Mouse (Mus musculus) urinary bladder, postnatal 10 days (tissue): ENCODE data around the gene Cenps.
"Not testable (repeated sequence)": the region's sequence is repeated elsewhere in the genome, so short reads cannot be mapped to it uniquely, and the experiment has no call there.

Experiments used
- DNase-seq: peaks from one replicate; pipeline ENCODE4 v3.0.0; 2022; ENCODE audit warnings: low spot score

Gene Cenps

DNA sequence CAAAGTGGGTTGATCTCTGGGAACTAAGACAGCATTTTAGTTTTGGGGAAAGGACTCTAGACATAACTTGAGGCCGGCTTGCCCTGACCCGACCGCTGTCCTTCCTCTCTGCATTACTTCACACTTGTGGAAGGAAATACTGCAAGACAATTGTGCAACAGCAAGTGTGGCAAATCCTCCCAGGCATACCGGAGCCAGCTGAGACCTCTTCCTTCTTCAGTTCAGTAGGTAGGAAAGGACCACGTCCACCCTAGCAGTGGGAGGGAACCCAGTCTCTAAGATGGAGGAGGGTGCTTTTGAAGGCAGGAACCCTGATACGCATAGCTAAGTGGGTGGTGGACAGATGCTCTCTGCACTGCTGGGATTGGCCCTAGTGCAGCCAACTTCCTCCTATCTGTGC, 18.3 kb upstream of the Cenps start:
- DNase-seq, result no peak

DNA sequence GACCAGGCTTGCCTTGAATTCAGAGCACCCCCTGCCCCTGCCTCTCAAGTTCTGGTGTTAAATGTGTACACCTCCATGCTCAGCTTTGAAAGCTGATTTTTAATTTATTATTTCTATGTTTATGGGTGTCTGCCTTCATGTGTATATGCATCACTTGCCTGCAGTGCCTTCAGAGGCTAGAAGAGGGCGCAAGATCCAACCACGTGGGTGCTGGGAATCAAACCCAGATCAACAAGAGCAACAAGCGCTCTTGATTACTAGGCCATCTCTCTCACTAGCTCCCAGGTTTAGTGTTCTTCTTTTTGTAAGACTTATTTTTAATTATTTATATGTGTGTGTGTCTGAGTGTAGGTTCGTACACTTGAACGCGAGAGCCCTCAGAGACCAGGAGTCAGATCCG, 17.4 kb upstream of the Cenps start:
- no peak for DNase-seq

DNA sequence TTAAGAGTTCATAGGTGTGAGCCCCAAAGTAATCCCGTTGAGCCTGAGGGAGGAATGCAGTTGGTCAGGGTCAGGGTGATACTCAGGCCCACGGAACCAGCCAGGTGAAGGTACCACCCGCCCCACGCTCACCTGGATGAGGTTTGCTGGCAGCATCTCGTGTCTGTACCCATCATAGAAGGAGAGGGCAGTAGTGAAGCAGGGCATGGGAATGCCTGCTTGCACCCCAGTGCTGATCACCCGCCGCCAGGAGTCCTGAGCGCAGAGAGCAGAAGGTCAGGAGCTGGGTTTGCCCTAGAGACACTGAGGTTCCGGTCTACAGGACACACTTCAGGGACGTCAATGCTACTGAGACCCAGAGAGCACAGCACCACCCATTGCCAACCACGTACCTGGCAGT, 13.3 kb upstream of the Cenps start:
- DNase-seq, result no peak

DNA sequence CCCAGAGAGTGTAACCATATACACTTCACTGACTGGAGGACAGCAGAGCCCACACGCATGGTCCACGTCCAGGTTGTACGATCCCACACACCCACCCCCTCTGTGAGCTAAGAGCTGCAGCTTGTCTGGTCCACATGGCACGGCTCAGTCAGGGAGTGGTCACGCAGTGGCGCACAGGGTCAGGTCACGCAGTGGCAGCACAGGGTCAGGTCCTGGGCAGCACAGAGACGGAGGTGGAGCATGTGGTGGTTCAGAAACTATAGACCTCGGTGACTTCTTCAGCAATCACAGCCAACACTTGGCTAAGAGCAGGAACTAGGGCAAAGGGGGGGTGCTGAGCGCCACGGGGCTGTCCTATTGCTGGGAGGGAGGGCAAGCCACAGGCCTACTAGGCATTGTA, 12.8 kb upstream of the Cenps start:
- DNase-seq, result no peak

DNA sequence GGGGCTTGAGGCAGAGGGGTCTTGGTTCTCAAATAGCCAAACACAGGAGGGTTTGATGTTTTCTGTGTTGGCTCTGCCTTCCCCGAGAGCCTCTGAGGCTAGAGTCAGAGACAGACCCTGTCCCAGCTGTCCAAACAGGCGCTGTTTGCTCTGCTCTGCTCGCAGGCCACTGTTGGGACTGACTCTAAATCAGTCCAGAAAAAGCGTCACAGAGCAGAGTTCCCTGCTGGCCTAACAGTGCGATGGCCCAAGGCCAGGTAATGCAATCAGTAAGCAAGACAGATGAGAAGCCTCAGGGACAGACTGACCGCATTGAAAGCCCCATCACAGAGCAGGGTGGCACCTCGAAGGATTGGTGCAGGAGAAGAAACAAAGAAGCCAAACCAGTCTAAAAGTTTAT, 12.2 kb upstream of the Cenps start:
- no peak for DNase-seq

DNA sequence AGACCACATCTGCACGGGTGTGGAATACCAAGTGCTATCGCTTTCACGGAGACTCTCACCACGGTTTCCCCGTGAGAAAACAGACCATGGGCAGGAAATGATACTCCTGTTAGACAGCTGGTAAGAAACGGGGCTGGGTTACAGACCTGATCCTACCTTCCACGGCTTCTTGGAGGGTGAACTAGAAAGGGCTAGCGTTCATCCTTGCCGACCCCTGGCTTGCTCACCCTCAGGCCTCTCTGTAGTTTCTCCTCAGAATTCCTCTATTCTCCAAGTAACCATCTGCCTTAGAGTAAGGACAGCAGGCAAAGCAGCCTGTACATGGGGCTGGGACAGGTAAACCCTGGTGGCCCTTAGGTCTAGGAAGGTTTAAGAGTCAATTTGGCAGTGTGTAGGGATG, 11.8 kb upstream of the Cenps start:
- DNase-seq, result no peak

DNA sequence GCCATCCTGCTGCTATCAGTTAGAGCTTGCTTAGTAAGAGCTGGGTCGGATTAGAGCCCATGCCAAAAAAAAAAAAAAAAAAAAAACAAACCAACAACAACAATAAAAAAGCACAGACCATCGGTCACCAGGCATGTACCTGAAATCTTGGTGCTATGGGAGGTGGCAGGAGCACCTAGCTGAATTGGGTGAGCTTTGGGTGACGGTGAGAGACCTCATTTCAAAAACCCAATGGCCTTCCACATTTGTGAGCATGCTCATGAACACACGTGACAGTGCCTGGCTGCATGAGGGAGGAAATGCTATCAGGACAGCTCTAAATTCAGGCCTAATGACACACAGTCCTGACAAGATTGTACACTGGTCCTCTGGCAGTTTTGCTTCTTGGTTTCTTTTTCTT, 10.7 kb upstream of the Cenps start:
- DNase-seq, result no peak

DNA sequence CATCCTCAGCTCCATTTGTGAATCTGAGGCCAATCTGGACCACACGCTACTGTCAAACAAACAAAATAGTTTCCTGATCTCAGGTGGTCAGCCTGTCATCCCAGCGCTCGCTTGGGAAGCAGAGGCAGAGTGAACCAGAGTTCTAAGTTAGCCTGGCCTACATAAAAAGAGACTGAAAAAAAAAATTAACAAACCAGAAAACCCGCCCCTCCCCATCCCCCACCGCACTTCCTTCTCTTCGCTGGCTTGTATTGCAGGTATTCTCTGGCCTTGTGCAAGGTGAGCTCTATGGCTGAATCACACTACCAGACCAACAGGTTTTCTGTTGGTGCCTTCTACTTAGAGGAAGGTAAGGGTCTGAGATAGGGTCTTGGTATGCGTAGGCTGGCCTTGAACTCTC, 10.1 kb upstream of the Cenps start:
- no peak for DNase-seq

DNA sequence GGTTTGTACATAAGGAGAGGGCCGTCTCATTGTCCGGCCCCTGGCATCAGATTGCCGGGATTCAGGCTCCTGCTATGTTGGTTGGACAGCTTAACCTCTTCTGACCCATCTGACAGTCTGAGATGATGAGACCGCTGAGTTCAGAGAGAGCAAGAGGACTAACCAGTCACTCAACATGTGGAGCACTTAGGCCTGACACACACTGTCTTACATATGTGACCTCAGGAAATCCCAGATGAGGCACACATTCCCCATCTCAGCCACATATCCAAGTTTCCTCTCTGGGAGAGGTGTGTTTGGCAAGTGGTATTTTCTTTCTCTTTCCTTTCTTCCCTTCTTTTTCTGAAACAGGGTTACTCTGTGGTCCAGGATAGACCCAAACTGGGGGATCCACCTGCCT, 7.7 kb upstream of the Cenps start:
- DNase-seq, result no peak

DNA sequence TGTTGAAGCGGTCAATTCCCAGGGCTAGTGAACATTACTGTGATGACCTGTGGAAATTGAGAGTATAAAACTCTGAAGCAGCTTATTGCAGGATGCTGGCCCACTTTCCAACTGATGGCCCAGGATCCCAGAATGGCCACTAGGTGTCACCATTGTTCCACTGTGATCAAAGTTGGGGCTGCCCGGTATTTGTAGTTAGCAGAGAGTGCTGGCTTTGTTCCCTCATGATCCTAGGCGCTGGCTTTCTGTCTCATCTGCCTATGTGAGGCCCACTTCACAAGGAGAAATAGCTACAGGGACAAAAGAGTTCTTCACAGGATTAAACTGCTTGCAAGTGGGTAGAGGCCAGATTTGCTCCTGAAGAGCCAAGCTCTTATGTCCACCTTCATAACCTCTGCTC, 7.0 kb upstream of the Cenps start:
- peak; percentile 40 for DNase-seq

DNA sequence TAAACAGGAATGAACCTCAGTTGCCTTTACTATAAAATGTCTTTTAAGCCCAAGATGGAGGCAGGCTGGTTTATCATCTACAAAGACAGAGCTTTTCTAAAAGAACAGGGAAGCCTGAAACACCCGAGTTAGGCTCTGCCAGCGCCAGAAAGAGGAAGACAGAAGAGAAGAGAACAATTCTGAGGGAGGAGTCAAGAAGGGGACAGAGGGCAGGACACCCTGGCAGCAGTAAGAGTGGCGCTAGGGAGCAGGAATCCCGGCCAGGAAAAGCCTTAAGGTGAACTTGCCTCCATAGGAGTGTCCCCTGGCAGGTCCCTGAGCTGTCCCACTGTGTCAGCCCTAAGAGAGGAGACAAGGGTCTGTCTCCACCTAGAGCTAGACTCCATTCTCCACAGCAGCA, 6.2 kb upstream of the Cenps start:
- DNase-seq, result no peak

DNA sequence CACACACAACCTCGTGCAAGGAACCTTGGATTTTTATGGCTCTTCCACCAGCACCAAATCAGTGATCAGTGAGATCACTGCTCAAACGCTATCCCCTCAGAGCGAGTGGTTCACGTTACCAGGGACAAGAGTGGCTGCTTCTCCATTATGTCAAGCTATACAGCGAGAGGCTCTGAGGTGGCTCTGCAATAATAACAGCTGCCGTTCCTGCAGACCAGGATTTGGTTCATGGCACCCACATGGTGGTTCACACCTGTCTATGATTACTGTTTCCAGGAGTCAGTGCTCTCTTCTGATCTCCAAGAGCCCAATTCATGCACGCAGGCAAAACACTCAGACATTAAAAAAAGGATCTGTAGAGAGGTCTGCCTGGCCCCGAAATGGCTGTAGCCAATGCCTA, 1.1 kb upstream of the Cenps start:
- no peak for DNase-seq

DNA sequence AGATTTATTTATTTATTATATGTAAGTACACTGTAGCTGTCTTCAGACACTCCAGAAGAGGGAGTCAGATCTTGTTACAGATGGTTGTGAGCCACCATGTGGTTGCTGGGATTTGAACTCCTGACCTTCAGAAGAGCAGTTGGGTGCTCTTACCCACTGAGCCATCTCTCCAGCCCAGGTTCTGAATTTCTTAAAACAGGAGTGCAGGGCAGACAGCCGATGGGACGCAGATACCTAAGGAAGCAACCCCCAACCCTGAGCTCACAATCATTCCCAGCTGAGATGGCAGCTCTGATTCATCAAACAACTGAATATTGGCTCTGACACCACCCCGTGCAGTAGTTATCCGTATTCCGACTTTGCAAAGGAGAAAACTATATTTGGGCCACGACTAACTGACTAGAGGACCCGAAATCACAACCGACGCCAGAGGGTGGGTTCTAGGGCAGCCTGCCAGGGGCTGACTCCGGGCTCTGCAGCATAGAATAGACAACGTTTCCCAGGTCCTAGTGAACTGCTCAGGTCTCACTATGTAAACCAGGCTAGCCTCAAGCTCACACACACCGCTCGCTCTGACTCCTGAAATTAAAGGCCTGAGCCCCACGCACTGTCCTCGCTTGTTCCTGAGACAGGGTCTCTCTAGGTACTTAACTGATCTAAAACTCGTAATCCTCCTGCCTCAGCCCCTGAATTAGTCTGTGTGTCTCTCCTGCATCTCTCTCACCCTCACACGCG, 1.1 kb downstream of the Cenps start:
- DNase-seq, result no peak

DNA sequence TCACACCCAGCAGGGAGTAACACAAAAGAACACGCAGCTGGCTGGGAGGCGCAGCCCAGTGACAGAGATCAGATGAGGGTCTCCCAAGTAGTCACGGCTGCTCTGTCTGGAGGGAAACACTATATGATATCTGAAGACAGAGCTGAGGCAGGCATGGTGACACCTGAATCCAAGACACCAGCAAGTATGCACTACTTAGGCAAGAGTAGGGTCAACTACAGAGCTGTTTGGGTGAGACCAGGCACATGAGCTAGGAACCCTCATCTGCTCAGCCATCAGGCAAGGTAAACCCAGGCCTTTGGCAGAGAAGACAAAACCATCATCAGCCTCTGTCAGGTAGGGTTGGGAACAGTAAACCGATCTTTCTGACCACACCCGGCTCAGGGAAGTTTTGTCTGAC, 4.0 kb downstream of the Cenps start:
- DNase-seq, result no peak

DNA sequence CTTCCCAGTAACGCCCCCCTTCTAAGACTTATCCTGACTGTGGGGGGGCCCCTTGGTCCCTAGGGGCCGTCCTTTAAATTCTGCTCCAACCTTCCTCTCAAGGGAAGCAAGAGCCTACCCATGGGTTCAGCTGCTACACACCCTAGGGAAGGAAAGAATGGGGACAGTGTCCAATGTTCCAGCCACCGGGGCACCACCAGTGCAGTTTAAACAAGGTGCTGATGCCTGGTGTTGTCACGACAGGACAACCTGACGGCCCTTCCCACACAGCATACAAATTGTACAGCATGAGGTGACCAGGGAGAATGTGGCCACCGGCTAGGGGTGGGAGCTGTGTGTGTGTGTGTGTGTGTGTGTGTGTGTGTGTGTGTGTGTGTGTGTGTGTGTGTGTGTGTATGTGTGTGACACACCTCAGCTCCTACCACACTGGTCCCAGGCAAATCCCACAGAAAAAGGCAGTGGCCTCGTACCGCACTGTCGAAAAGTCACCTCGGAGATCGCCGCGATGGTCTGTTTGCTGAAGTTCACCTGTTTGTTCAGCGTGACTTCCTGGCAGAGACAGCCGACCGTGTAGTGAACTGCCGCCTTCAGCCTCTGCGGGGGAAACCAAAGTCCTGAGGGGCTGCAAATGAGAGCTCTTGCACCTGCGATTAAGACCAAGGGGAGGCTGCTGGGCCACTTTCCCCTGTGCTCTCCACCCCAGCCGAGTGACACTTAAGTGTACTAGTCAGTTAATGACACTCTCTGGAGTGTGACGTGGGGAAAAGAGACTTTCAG, 5.5 kb downstream of the Cenps start:
- no peak for DNase-seq

DNA sequence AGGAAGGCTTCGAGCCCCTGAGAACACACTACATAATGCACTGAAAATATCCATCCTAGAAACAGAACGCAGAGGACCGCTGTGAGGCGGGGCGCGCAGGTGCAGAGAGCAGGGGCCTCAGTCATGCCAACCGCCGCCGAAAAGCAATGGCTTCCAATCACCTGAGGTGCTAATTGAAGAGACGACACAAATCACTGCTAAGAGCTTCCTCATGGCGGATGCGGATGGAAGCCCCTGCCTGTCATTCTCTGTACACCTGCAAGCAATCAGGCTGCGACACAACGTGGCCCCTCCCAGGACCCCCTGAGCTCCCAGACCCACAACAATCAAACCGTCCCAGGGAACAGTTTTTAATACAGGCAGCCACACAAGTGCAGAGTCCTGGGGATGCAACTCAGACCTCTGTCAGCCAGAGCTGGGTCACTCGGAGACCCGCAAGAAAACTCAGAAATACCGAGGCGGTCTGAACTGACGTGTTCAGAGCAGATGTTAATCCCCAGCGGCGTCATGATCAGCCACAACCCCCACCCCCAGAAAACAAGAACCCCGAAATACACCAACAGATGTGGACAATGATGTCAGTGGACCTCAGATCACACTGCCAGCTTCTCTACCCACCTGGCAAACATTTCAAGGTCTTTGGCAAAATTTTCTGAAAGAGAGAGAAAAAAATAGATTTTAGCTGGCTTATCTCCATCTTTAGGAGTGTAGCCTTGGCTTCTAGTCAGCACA, 6.2 kb downstream of the Cenps start:
- no peak for DNase-seq

DNA sequence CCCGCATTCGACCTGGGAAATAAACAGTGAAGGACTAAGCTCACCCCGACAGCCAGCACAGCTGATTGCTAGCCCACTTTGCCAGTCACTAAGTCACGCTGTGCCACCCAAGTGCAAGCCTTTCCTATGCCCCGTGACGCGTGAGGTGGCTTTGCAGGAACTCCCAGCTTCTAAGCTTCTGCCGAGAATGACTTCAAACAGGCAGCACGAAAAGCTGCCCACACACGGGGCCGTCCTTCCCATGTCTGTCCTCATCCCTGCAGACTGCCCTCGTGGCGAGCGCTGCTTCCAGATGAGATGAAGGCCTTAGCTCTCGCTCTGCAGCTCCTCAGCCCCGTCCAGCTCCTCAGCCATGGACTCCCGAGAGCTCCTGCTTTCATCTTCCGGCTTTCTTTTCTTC, 9.0 kb downstream of the Cenps start:
- no peak for DNase-seq

DNA sequence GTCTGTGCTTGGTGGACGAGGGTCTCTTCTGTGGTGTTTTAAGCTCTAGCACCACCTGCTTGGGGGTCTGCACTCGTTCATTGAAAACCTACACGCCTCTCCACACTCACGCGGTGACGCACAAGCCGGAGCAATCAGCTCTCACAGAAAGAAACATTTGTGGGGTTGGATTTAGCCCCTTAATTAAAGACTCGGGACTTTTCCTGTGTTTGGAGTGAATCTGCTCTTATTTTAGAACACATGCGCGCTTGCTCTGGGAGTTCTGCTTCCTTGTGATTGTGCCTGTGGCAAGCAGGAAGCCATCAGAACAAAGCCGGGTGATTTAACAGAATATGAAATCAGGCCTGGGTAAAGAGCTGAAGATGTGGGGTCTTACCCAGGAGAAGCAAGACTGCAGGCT, 10.8 kb downstream of the Cenps start, which contains the start of gene Cort:
Gene Cort, minus strand, starts transcription at position 101 of the 400 bp plus-strand sequence.
- no peak for DNase-seq

DNA sequence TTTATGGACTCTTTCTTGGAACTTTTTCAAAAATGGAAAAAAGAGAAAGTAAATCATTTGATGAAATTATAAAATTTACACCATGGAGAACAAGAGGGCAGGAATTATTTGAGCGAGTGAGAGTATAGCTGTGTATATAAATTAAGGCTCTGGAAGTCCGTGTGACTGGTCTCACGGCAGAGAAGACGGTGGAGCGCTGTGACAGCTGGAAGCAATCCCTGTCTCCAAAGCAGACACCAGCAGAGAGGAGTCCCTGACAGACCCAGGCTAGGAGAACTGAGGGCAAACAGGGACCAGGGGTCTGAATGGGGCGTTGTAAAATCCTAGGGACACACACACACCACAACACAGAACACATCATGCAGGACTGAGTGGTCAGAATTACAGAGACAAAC, 11.3 kb downstream of the Cenps start:
- no peak for DNase-seq

DNA sequence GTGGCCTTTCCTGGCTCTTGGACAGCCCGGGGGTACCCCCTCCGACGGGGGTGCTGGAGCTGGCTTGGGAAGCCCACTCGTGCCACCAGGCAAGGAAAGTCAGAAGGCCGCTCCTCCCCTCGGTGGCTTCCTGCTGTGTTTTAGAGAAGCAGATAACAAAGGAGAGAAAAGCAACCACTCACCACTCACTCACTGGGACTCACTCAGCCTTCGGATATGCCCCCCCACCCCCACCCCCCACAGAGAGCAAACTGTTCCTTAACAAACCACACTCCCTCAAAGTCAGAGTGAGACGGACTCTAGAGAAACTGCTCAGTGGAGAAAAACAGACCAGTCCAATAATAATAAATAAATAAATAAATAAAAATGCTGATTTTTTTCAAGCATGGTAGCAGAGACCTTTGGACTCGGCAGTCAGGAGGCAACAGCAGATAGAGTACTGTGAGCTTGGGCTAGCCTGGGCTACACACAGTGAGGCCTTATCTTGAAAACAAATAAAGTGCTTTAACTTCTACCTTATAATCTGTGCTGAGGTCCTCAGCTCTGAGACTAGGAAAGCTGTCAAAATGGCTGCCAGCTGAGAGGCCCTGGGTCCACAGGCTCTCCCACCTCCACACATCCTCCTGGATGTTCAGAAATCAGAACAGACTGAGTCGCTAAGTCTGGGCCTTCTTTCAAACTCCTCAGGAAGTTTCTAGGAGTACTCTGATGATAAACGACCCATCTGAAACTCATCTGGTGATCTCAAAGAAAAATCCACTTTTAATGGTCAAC, 11.9 kb downstream of the Cenps start:
- no peak for DNase-seq

DNA sequence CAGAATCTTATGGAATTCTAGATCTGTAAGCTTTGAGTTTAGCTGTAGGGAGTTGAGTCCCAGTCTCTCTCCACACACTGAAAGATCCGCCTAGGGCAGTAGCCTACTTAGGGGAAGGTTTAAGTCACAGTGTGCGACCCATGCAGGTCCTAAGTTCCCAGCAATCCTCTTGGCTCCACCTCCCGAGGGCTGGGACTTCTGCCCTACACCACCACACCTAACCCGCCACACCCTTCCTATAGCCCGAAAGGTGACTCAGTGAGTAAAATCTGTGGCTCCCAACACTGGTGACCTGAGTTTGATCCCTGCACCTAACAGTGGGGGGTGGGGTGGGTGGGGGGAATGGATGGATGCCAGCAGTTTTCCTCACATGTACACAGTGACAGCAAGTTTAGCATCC, 14.0 kb downstream of the Cenps start:
- no peak for DNase-seq

DNA sequence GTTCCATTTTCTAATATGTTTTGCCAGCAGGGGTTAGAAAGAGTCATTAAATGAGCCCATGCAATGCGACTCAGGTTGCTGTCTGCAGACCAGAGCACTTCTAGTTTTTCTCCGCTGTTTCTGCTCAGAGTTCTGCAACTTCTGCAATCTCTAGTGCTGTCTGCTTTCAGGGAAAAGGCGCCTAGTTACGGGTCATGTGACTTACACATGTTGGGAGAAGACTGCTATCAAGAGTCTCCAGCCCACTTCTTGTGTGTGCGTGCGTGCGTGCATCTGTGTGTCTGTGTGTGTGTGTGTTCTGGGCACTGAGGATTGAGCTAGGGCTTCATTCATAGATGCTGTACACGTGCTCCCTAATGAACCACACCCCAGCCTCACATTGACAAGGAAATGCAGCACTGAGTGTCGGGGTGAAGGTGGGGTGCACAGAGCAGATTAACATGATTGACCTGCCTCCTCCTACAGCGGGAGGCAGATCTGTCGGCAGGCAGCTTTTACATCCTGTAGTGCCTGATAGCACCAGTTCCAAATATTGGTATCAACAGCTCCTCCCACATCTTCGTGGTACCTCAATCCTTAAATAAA, 17.4 kb downstream of the Cenps start:
- not testable (repeated sequence) for DNase-seq
